Mouse (Mus musculus): ENCODE measurements around the gene Krtcap2. TPM values are rescaled to one million over a fixed set of nuclear protein-coding genes. Genes with fewer than 3 reads are reported as not detected.

The Krtcap2 gene
- total RNA-seq, 2 experiments from 2014 or later, result 84.4 to 88.0 TPM

- DNase-seq, result no peak
- intact Hi-C loops (cut with DNase I), result no loop called here
Measured at GRCm38 (mm10) chr3:89244982-89245687, 631 bp upstream of the Krtcap2 start.

GRCm38 (mm10) chr3:89246261-89247100 is 715 bp downstream of the Krtcap2 start, which contains the start of gene Trim46:
TSS of gene Trim46 (minus strand) at chr3:89246309.
- intact Hi-C loops (cut with DNase I), result loop anchor here (1.0 kb wide), 1 partner anchor 36 kb away; no protein-coding TSS in a partner anchor
- peak; percentile 93 to 94 for DNase-seq

GRCm38 (mm10) chr3:89247466-89247865 is 1.7 kb downstream of the Krtcap2 start:
- intact Hi-C loops (cut with DNase I), result no loop called here
- no peak for DNase-seq

- intact Hi-C loops (cut with DNase I), result loop anchor here (1.0 kb wide), 2 partner anchors 32 to 58 kb away; no protein-coding TSS in a partner anchor
- peak; percentile 79 to 82 for DNase-seq
Measured at GRCm38 (mm10) chr3:89250435-89251040, 4.8 kb downstream of the Krtcap2 start.

GRCm38 (mm10) chr3:89251365-89251895 is 5.7 kb downstream of the Krtcap2 start:
- intact Hi-C loops (cut with DNase I), result no loop called here
- DNase-seq, result peak; percentile 76 to 81

- intact Hi-C loops (cut with DNase I), result no loop called here
- DNase-seq, result no peak
Measured at GRCm38 (mm10) chr3:89254994-89255393, 9.2 kb downstream of the Krtcap2 start.

- DNase-seq, result peak; percentile 62 to 63
- intact Hi-C loops (cut with DNase I), result no loop called here
Measured at GRCm38 (mm10) chr3:89256177-89256576, 10.4 kb downstream of the Krtcap2 start.

- intact Hi-C loops (cut with DNase I), result no loop called here
- DNase-seq, result no peak
Measured at GRCm38 (mm10) chr3:89259076-89259475, 13.3 kb downstream of the Krtcap2 start, which contains the start of gene Dpm3. TSS of gene Dpm3 (plus strand) at chr3:89259358.

- no peak for DNase-seq
- intact Hi-C loops (cut with DNase I), result no loop called here
Measured at GRCm38 (mm10) chr3:89260211-89260610, 14.4 kb downstream of the Krtcap2 start.

- peak; percentile 54 to 64 for DNase-seq
- intact Hi-C loops (cut with DNase I), result no loop called here
Measured at GRCm38 (mm10) chr3:89262417-89262816, 16.7 kb downstream of the Krtcap2 start.

- peak; percentile 85 to 87 for DNase-seq
- intact Hi-C loops (cut with DNase I), result no loop called here
Measured at GRCm38 (mm10) chr3:89266439-89266893, 20.7 kb downstream of the Krtcap2 start.

GRCm38 (mm10) chr3:89268916-89269315 is 23.1 kb downstream of the Krtcap2 start:
- no peak for DNase-seq
- intact Hi-C loops (cut with DNase I), result no loop called here

GRCm38 (mm10) chr3:89270051-89270755 is 24.4 kb downstream of the Krtcap2 start, which contains the start of gene Slc50a1:
TSS of gene Slc50a1 (minus strand) at chr3:89270570.
- peak; percentile 93 for DNase-seq
- intact Hi-C loops (cut with DNase I), result no loop called here

- intact Hi-C loops (cut with DNase I), result no loop called here
- DNase-seq, result peak; percentile 77 to 83
Measured at GRCm38 (mm10) chr3:89270891-89271290, 25.1 kb downstream of the Krtcap2 start.

- peak in 1 of 2 experiments; percentile 60 for DNase-seq
- intact Hi-C loops (cut with DNase I), result no loop called here
Measured at GRCm38 (mm10) chr3:89271760-89272159, 26.0 kb downstream of the Krtcap2 start.

- intact Hi-C loops (cut with DNase I), result no loop called here
- no peak for DNase-seq
Measured at GRCm38 (mm10) chr3:89276061-89276460, 30.3 kb downstream of the Krtcap2 start.

- DNase-seq, result peak; percentile 77 to 78
- intact Hi-C loops (cut with DNase I), result no loop called here
Measured at GRCm38 (mm10) chr3:89277281-89278021, 31.7 kb downstream of the Krtcap2 start.

- intact Hi-C loops (cut with DNase I), result no loop called here
- peak; percentile 75 to 77 for DNase-seq
Measured at GRCm38 (mm10) chr3:89278107-89278506, 32.3 kb downstream of the Krtcap2 start.

- intact Hi-C loops (cut with DNase I), result no loop called here
- DNase-seq, result peak in 1 of 2 experiments; percentile 42
Measured at GRCm38 (mm10) chr3:89278643-89279042, 32.9 kb downstream of the Krtcap2 start.
